Mouse (Mus musculus): ENCODE measurements around the gene Amacr.
"Not testable (repeated sequence)": the region's sequence is repeated elsewhere in the genome, so short reads cannot be mapped to it uniquely, and the experiment has no call there.

Gene Amacr

GRCm38 (mm10) chr15:10986477-10986876 is 4.9 kb downstream of the Amacr start:
- DNase-seq (ENCODE audit: extremely low spot score, low read depth, low spot score) = not testable (repeated sequence)

- no peak for DNase-seq (ENCODE audit: extremely low spot score, low read depth, low spot score)
Measured at GRCm38 (mm10) chr15:10990411-10990810, 8.9 kb downstream of the Amacr start.

- DNase-seq (ENCODE audit: extremely low spot score, low read depth, low spot score) = no peak
Measured at GRCm38 (mm10) chr15:10991566-10991965, 10.0 kb downstream of the Amacr start.

GRCm38 (mm10) chr15:10999832-11000231 is 18.3 kb downstream of the Amacr start:
- DNase-seq (ENCODE audit: extremely low spot score, low read depth, low spot score) = no peak

GRCm38 (mm10) chr15:11000421-11000820 is 18.9 kb downstream of the Amacr start, which contains the start of gene Slc45a2:
TSS of gene Slc45a2 (plus strand) at chr15:11000721.
- DNase-seq (ENCODE audit: extremely low spot score, low read depth, low spot score) = no peak

GRCm38 (mm10) chr15:11003791-11004190 is 22.2 kb downstream of the Amacr start:
- no peak for DNase-seq (ENCODE audit: extremely low spot score, low read depth, low spot score)

- DNase-seq (ENCODE audit: extremely low spot score, low read depth, low spot score) = no peak
Measured at GRCm38 (mm10) chr15:11004646-11005045, 23.1 kb downstream of the Amacr start.

GRCm38 (mm10) chr15:11008756-11009155 is 27.2 kb downstream of the Amacr start:
- DNase-seq (ENCODE audit: extremely low spot score, low read depth, low spot score) = no peak

GRCm38 (mm10) chr15:11010976-11011548 is 29.5 kb downstream of the Amacr start:
- no peak for DNase-seq (ENCODE audit: extremely low spot score, low read depth, low spot score)

- no peak for DNase-seq (ENCODE audit: extremely low spot score, low read depth, low spot score)
Measured at GRCm38 (mm10) chr15:11014931-11015330, 33.4 kb downstream of the Amacr start.

- DNase-seq (ENCODE audit: extremely low spot score, low read depth, low spot score) = no peak
Measured at GRCm38 (mm10) chr15:11026801-11027561, 45.4 kb downstream of the Amacr start.

- DNase-seq (ENCODE audit: extremely low spot score, low read depth, low spot score) = no peak
Measured at GRCm38 (mm10) chr15:11030188-11030587, 48.6 kb downstream of the Amacr start.

GRCm38 (mm10) chr15:11035947-11036474 is 54.5 kb downstream of the Amacr start:
- no peak for DNase-seq (ENCODE audit: extremely low spot score, low read depth, low spot score)

GRCm38 (mm10) chr15:11036535-11037375 is 55.2 kb downstream of the Amacr start:
- DNase-seq (ENCODE audit: extremely low spot score, low read depth, low spot score) = no peak

GRCm38 (mm10) chr15:11037376-11037695 is 55.8 kb downstream of the Amacr start:
- no peak for DNase-seq (ENCODE audit: extremely low spot score, low read depth, low spot score)

- no peak for DNase-seq (ENCODE audit: extremely low spot score, low read depth, low spot score)
Measured at GRCm38 (mm10) chr15:11037711-11038110, 56.2 kb downstream of the Amacr start, which contains the start of gene Rxfp3. TSS of gene Rxfp3 (minus strand) at chr15:11037991.

- peak; percentile 81 for DNase-seq (ENCODE audit: extremely low spot score, low read depth, low spot score)
Measured at GRCm38 (mm10) chr15:11038476-11038875, 56.9 kb downstream of the Amacr start.

- no peak for DNase-seq (ENCODE audit: extremely low spot score, low read depth, low spot score)
Measured at GRCm38 (mm10) chr15:11040067-11040466, 58.5 kb downstream of the Amacr start.

- no peak for DNase-seq (ENCODE audit: extremely low spot score, low read depth, low spot score)
Measured at GRCm38 (mm10) chr15:11041229-11041628, 59.7 kb downstream of the Amacr start.

GRCm38 (mm10) chr15:11042828-11043227 is 61.3 kb downstream of the Amacr start:
- DNase-seq (ENCODE audit: extremely low spot score, low read depth, low spot score) = no peak

Measured in hindlimb bud, embryonic 11.5 days (tissue).